Mouse (Mus musculus) ZHBTc4 (cell line): Measurements from ENCODE around the gene Tmem270.

Experiments
- DNase-seq: peaks from one replicate; pipeline ENCODE4 v3.0.0-alpha.2; 2011; ENCODE audit warnings: low read depth, low spot score

Tmem270 gene

GRCm38 (mm10) chr5:134906633-134907032 is at the start of gene Tmem270:
TSS of gene Tmem270 (minus strand) at chr5:134906733.
- DNase-seq, result no peak

- no peak for DNase-seq
Measured at GRCm38 (mm10) chr5:134955491-134955890, 49.0 kb upstream of the Tmem270 start.

DNA sequence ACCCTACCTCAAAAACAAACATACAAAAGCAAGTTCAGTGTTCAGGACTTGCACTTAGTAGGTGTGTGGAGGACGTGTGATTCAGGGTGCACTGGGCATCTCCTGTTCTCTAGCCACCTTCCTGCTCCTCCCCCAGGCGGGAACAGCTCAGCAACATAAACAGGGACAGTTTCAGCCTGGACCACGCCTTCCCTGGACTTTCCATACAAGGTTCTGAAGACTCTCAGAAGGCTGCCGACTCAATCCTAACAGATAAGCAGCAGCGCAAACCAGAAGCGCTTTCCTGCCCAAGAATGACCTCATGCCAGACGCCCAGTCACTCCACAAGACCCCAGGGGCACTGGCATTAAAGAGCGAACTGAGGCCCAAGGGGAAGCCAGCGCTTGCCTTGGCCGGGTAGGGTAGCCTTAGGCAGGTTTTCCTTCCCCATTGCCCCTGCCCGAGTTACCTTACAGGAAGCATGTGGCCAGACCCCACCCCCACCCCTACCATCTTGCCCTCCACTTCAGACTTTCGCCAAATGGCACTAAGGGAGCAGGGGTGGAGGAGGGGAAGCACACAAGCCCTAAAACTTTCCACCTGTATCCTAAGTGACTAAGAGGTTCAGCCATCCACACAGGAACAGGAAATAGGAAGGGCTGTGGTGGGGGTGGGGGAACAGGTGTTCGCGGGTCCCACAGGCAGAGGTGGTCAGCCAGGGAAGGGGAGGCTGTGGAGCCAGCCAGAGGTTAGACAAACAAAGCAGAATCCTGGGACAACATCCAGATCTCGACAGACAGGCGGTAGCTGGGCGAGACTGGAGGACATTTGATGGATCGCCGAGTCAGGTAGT is 44.7 kb upstream of the Tmem270 start:
- peak; percentile 45 for DNase-seq

DNA sequence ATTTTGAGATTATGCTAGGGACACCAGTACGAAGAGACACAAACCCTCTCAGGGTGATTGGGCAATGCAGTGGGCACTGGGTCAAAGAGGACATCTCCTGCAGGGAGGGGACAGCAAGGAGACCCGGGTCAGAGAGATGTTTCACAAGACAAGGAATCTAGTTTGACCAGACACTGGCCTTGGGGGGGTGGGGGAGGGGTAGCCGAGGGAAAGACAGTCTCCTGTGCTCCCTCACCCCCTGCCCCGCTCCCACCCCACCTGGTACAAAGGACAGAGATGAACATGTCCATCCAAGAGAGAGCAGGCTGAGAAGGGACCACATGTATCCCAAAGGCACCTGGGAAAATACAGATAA is 41.5 kb upstream of the Tmem270 start:
- DNase-seq, result no peak

DNA sequence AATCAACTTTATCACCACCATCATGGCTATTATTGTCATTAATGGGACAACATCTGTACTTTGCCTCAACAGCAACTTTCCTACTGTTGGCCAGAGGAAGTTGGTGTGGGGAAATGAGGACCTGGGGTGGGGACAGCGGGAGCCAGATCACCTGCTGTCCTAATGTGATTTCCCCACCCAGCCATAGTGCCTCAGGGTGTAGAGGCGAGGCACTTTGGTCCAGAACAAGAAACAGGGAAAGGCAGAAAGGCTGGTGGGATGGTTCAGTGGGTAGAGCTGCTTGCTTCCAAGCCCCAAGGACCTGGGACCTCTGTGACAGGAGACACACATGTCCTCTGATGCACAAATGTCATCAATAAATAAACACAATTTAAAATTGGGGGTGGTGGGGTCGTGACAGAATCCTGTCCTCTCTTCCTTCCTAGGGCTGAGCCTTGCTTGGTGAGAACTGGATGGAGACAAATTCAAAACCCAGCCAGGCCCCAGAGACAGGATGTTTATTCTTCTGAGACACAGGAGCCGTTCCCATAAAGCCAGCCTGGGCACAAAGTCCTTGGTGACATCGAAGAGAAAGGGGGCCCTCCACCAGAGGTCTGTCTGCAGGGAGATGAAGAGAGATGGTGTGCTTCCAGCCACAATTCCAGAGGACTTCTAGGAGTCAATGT is 41.0 kb upstream of the Tmem270 start:
- DNase-seq, result peak; percentile 52

GRCm38 (mm10) chr5:134946857-134947255 is 40.3 kb upstream of the Tmem270 start, which contains the start of gene Cldn4:
TSS of gene Cldn4 (minus strand) at chr5:134946934.
- peak; percentile 82 for DNase-seq

GRCm38 (mm10) chr5:134946063-134946856 is 39.7 kb upstream of the Tmem270 start:
- peak; percentile 36 for DNase-seq

- DNase-seq, result peak; percentile 89
Measured at GRCm38 (mm10) chr5:134945266-134945959, 38.9 kb upstream of the Tmem270 start.

GRCm38 (mm10) chr5:134944179-134944578 is 37.6 kb upstream of the Tmem270 start:
- peak; percentile 50 for DNase-seq

DNA sequence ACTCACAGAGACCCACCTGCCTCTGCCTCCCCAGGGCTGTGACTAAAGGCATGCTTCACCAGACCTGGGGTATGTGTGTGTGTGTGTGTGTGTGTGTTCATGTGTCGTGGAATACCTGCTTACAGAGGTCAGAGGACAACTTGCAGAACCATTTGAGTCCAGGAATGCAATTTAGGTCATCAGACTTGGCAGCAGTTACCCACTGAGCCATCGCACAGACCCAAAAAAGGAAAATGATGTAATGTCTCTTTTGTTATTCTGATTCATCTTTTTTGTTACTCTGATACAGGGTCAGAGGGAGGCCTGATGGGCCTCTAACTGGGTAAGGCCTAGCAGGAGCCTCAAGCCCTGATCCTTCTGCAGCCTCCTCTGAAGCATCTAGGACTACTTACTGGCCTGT is 36.2 kb upstream of the Tmem270 start:
- peak; percentile 90 for DNase-seq

DNA sequence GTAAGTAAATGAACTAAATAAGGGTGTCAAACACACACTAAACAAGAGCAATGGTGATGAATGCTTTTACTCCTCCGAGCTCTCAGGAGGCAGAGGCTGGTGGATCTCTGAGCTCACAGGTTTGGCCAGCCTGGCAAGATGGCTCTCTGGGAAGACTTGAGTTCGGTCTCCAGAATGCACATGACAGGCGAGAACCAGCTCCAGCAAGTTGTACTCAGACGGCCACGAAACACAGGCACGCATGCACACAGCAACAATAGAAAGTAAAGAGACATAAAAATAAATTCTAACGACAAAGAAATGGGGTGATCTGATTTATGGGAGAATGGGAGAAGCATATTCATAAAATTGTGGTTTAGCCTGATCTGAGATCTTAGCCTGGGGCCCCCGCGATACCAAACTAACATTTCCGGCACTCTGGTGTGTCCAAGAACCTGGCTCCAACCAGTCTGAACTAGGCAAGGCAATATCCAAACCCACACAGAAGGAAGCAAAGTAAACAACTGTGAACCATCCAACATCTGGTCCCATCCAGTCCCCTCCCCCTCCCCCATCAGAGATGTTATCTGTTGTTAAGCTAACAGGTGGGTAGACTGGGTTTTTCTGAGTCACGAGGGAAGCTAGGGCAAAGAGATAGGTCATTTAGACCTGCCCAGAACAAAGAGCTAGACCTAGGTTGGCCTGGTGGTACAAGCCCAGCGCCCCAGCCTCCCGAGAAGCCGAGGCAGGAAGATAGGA is 35.1 kb upstream of the Tmem270 start:
- DNase-seq, result peak; percentile 98

DNA sequence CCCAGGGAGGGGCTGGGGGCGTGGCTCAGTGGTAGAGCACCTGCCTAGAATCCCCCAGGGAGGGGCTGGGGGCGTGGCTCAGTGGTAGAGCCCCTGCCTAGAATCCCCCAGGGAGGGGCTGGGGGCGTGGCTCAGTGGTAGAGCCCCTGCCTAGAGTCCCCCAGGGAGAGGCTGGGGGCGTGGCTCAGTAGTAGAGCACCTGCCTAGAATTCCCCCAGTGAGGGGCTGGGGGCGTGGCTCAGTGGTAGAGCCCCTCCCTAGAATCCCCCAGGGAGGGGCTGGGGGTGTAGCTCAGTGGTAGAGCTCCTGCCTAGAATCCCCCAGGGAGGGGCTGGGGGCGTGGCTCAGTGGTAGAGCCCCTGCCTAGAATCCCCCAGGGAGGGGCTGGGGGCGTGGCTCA is 33.0 kb upstream of the Tmem270 start:
- DNase-seq, result peak; percentile 57

DNA sequence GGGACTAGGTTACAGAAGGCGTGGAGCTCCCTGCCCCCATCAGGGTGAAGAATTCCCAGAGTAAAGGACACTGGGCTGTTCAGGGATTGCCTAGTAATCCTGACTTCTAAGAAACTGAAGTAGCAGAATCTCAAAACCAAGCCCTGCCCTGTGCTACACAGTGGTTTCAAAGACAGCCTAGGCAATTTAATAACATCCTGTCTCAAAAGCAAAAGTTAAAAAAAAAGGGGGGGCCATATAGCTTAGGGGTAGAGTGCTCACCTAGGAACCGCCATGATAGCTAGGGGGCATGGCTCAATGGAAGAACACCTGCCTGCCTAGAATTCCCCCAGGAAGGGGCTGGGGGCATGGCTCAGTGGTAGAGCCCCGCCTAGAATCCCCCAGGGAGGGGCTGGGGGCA is 32.5 kb upstream of the Tmem270 start:
- peak; percentile 50 for DNase-seq

DNA sequence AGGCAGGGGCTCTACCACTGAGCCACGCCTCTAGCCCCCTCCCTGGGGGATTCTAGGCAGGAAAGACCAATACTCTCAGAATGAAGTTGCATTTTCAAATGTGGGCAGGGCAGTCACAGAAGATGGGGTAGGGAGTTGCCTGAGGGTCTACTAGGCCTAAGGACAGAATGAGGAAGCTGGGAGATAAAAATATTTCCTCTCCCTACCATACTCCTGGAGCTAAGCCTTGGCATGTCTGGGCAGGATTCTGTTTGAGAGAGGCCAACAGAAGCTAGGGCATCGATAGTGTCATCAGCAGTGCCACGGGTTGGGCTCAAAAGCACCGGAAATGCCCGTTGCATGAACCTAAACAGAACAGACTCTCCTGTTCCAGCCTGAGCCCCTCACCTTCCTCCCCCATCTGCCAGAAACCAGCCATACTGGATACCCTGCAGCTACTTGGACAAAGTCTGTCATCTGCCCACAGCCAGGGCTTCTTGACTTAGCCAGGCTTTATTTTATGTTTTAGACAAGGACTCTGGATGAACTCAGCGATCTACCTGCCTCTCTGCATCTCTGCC is 30.2 kb upstream of the Tmem270 start:
- DNase-seq, result peak; percentile 54

DNA sequence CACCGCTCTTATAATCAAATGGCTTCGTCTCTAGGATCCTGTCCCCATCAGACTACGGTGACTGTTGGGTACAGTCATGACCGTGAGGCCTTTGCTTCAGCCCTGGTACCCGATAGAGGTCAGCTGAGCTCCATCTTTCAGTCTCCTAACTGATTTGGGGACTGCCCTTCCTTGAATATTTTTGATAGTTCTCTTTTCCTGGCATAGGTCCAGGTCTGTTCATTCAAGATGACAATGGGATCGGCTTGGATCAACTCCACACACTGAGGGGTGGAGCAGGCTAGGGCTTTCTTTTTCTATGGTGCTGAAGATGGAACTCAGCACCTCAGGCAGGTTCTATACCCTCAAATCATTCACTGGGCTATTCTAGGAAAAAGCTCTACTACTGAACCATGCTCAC is 29.5 kb upstream of the Tmem270 start:
- DNase-seq, result peak; percentile 35

GRCm38 (mm10) chr5:134934666-134935065 is 28.1 kb upstream of the Tmem270 start:
- DNase-seq, result no peak

- peak; percentile 52 for DNase-seq
Measured at GRCm38 (mm10) chr5:134933686-134934085, 27.2 kb upstream of the Tmem270 start.

DNA sequence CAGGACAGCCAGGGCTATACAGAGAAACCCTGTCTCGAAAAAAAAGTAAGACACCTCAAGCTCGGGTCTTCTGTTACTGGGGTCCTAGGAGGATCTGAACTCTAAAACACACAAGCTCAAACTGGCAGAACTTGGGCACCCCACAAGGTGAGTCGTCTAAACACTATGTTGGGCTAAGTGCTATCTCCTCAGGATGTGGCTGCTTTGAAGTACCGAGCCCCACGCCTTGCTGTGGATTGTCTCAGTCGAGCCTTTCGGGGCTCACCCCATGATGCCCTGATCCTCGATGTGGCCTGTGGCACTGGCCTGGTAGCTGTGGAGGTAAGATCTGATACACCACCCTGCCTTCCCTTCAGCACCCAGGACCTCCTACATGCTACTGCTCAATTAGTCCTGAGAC is 26.7 kb upstream of the Tmem270 start:
- DNase-seq, result peak; percentile 18

DNA sequence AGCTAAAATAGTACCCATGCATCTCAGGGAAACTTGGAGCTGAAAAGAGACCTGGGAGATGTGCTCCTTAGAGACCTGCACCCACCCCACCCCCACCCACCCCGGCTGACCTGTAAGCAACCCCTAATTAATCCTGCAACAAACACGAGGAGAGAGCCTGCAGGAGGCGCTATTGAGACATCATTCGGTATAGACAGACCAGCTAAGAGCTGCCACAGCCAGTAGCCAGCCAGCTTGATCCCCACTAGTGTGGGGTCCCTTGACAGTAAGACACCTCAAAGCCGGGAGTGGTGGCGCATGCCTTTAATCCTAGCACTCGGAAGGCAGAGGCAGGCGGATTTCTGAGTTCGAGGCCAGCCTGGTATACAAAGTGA is 26.4 kb upstream of the Tmem270 start:
- peak; percentile 95 for DNase-seq

GRCm38 (mm10) chr5:134932179-134932902 is 25.8 kb upstream of the Tmem270 start, which contains the start of gene Mettl27:
TSS of gene Mettl27 (plus strand) at chr5:134932368.
- DNase-seq, result peak; percentile 97
